Mouse (Mus musculus): Measurements from ENCODE around the gene Olfr1340. TPM values are rescaled to one million over a fixed set of nuclear protein-coding genes. Genes with fewer than 3 reads are reported as not detected.

Gene Olfr1340
- polyA plus RNA-seq (2011; ENCODE audit: insufficient read depth, insufficient read length, low read depth, missing spikeins): not detected in 2 replicates

GRCm38 (mm10) chr4:118719838-118720237 lies at the start of gene Olfr1340:
Gene Olfr1340, plus strand, starts transcription at chr4:118720138.
- no peak for TF ChIP-seq CTCF (IDR thresholded peaks at IDR 0.05; ENCODE audit: low read depth, low read length)
- TF ChIP-seq EP300 (IDR thresholded peaks at IDR 0.05; ENCODE audit: insufficient read depth, low read depth, low read length): no peak
- no peak for TF ChIP-seq POLR2A (IDR thresholded peaks at IDR 0.05; ENCODE audit: insufficient read depth, low read length)
- H3K4me3 ChIP-seq (ENCODE audit: low read depth, low read length): no peak within 1 kb of the TSS
- no peak within 1 kb of the TSS for H3K27ac ChIP-seq (ENCODE audit: insufficient read depth, low read length)
- H3K9ac ChIP-seq (ENCODE audit: low read depth, poor library complexity, severe bottlenecking): no peak within 1 kb of the TSS
- H3K36me3 ChIP-seq (ENCODE audit: control insufficient read depth, insufficient read depth, low read length, poor library complexity, severe bottlenecking): no peaks in the 10 kb centered on the region
- H3K4me1 ChIP-seq (ENCODE audit: control insufficient read depth, insufficient read depth, low read length): no peaks in the 10 kb centered on the region
- H3K27me3 ChIP-seq (ENCODE audit: control insufficient read depth, insufficient read depth, low read length, poor library complexity, severe bottlenecking): no peaks in the 10 kb centered on the region
- H3K9me3 ChIP-seq (replicated peaks; ENCODE audit: control insufficient read depth, insufficient read depth, low read length, poor library complexity, severe bottlenecking): no peaks in the 10 kb centered on the region

GRCm38 (mm10) chr4:118687086-118687485 lies 32.9 kb upstream of the Olfr1340 start:
- H3K9me3 ChIP-seq (replicated peaks; ENCODE audit: control insufficient read depth, insufficient read depth, low read length, poor library complexity, severe bottlenecking): no peaks in the 10 kb centered on the region
- peaks cover 6% of the 10 kb centered on the region for H3K4me1 ChIP-seq (ENCODE audit: control insufficient read depth, insufficient read depth, low read length)
- TF ChIP-seq CTCF (IDR thresholded peaks at IDR 0.05; ENCODE audit: low read depth, low read length) (no peak), POLR2A (IDR thresholded peaks at IDR 0.05; ENCODE audit: insufficient read depth, low read length) (no peak), EP300 (IDR thresholded peaks at IDR 0.05; ENCODE audit: insufficient read depth, low read depth, low read length) (no peak)
- no peaks in the 10 kb centered on the region for H3K27me3 ChIP-seq (ENCODE audit: control insufficient read depth, insufficient read depth, low read length, poor library complexity, severe bottlenecking)
- peak overlapping the region; percentile 75 for H3K27ac ChIP-seq (ENCODE audit: insufficient read depth, low read length)
- no peak overlapping the region for H3K9ac ChIP-seq (ENCODE audit: low read depth, poor library complexity, severe bottlenecking)
- H3K4me3 ChIP-seq (ENCODE audit: low read depth, low read length): no peak overlapping the region
- no peaks in the 10 kb centered on the region for H3K36me3 ChIP-seq (ENCODE audit: control insufficient read depth, insufficient read depth, low read length, poor library complexity, severe bottlenecking)

DNA sequence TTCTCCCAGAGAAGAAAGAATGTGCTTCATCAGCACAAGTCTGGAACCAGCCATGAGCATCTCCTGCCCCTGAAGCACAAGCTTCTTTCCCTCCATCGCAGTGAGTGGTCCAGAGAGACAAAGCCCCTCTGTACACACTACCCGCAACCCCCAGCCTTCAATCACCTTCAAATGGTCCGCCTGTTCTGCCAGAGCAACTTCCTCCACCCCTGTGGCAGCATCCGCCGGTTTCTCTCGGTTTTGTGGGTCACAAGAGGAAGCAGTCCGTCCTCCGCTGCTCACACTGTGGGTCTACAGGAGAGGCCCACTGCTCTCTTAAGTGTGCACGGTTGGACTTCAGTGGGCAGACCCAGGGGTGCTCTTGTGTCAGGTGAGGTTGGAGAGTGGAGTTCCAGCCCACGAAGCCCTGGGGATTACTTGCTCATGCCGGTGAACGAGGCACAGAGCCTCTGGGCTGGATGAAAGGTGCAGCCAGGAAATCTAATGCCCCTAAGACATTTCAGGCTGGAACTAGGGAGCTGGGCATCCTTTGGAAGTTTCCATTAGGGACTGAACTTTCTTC lies 27.4 kb upstream of the Olfr1340 start, which contains the start of gene Olfr1342:
Gene Olfr1342 (minus strand): TSS at position 345 of the 562 bp plus-strand sequence.
- Histone ChIP-seq H3K27me3 (ENCODE audit: control insufficient read depth, insufficient read depth, low read length, poor library complexity, severe bottlenecking) (no peaks in the 10 kb centered on the region), H3K27ac (ENCODE audit: insufficient read depth, low read length) (no peak within 1 kb of the TSS), H3K4me3 (ENCODE audit: low read depth, low read length) (no peak within 1 kb of the TSS), H3K36me3 (ENCODE audit: control insufficient read depth, insufficient read depth, low read length, poor library complexity, severe bottlenecking) (no peaks in the 10 kb centered on the region), H3K9ac (ENCODE audit: low read depth, poor library complexity, severe bottlenecking) (no peak within 1 kb of the TSS), H3K4me1 (ENCODE audit: control insufficient read depth, insufficient read depth, low read length) (peaks cover under 1% of the 10 kb centered on the region), H3K9me3 (replicated peaks; ENCODE audit: control insufficient read depth, insufficient read depth, low read length, poor library complexity, severe bottlenecking) (no peaks in the 10 kb centered on the region)
- TF ChIP-seq POLR2A (IDR thresholded peaks at IDR 0.05; ENCODE audit: insufficient read depth, low read length) (no peak), CTCF (IDR thresholded peaks at IDR 0.05; ENCODE audit: low read depth, low read length) (no peak), EP300 (IDR thresholded peaks at IDR 0.05; ENCODE audit: insufficient read depth, low read depth, low read length) (no peak)

- Histone ChIP-seq H3K27me3 (ENCODE audit: control insufficient read depth, insufficient read depth, low read length, poor library complexity, severe bottlenecking) (no peaks in the 10 kb centered on the region), H3K4me1 (ENCODE audit: control insufficient read depth, insufficient read depth, low read length) (no peaks in the 10 kb centered on the region), H3K36me3 (ENCODE audit: control insufficient read depth, insufficient read depth, low read length, poor library complexity, severe bottlenecking) (no peaks in the 10 kb centered on the region), H3K27ac (ENCODE audit: insufficient read depth, low read length) (no peak overlapping the region), H3K9me3 (replicated peaks; ENCODE audit: control insufficient read depth, insufficient read depth, low read length, poor library complexity, severe bottlenecking) (no peaks in the 10 kb centered on the region), H3K4me3 (ENCODE audit: low read depth, low read length) (no peak overlapping the region), H3K9ac (ENCODE audit: low read depth, poor library complexity, severe bottlenecking) (no peak overlapping the region)
- TF ChIP-seq EP300 (IDR thresholded peaks at IDR 0.05; ENCODE audit: insufficient read depth, low read depth, low read length) (no peak), POLR2A (IDR thresholded peaks at IDR 0.05; ENCODE audit: insufficient read depth, low read length) (no peak)
These were observed 26.1 kb upstream of the Olfr1340 start for GRCm38 (mm10) chr4:118693812-118694211.

GRCm38 (mm10) chr4:118703223-118703622 lies 16.7 kb upstream of the Olfr1340 start, which contains the start of gene Olfr1341:
Gene Olfr1341, plus strand, starts transcription at chr4:118703523.
- no peak within 1 kb of the TSS for H3K9ac ChIP-seq (ENCODE audit: low read depth, poor library complexity, severe bottlenecking)

GRCm38 (mm10) chr4:118708086-118708485 lies 11.9 kb upstream of the Olfr1340 start:
- H3K36me3 ChIP-seq (ENCODE audit: control insufficient read depth, insufficient read depth, low read length, poor library complexity, severe bottlenecking): no peaks in the 10 kb centered on the region
- no peaks in the 10 kb centered on the region for H3K4me1 ChIP-seq (ENCODE audit: control insufficient read depth, insufficient read depth, low read length)
- H3K4me3 ChIP-seq (ENCODE audit: low read depth, low read length): no peak overlapping the region
- TF ChIP-seq CTCF (IDR thresholded peaks at IDR 0.05; ENCODE audit: low read depth, low read length) (no peak), EP300 (IDR thresholded peaks at IDR 0.05; ENCODE audit: insufficient read depth, low read depth, low read length) (no peak), POLR2A (IDR thresholded peaks at IDR 0.05; ENCODE audit: insufficient read depth, low read length) (no peak)
- 0 out of 2 replicates have a peak, but pooled peaks cover 2% of the 10 kb centered on the region for H3K9me3 ChIP-seq (replicated peaks; ENCODE audit: control insufficient read depth, insufficient read depth, low read length, poor library complexity, severe bottlenecking)
- no peak overlapping the region for H3K9ac ChIP-seq (ENCODE audit: low read depth, poor library complexity, severe bottlenecking)
- no peaks in the 10 kb centered on the region for H3K27me3 ChIP-seq (ENCODE audit: control insufficient read depth, insufficient read depth, low read length, poor library complexity, severe bottlenecking)
- H3K27ac ChIP-seq (ENCODE audit: insufficient read depth, low read length): no peak overlapping the region

More at GRCm38 (mm10) chr4:118703223-118703622, 16.7 kb upstream of the Olfr1340 start, which contains the start of gene Olfr1341:
- Histone ChIP-seq H3K4me3 (ENCODE audit: low read depth, low read length) (no peak within 1 kb of the TSS), H3K4me1 (ENCODE audit: control insufficient read depth, insufficient read depth, low read length) (no peaks in the 10 kb centered on the region), H3K36me3 (ENCODE audit: control insufficient read depth, insufficient read depth, low read length, poor library complexity, severe bottlenecking) (no peaks in the 10 kb centered on the region), H3K27ac (ENCODE audit: insufficient read depth, low read length) (no peak within 1 kb of the TSS), H3K27me3 (ENCODE audit: control insufficient read depth, insufficient read depth, low read length, poor library complexity, severe bottlenecking) (no peaks in the 10 kb centered on the region), H3K9me3 (replicated peaks; ENCODE audit: control insufficient read depth, insufficient read depth, low read length, poor library complexity, severe bottlenecking) (no peaks in the 10 kb centered on the region)
- TF ChIP-seq EP300 (IDR thresholded peaks at IDR 0.05; ENCODE audit: insufficient read depth, low read depth, low read length) (no peak), CTCF (IDR thresholded peaks at IDR 0.05; ENCODE audit: low read depth, low read length) (no peak), POLR2A (IDR thresholded peaks at IDR 0.05; ENCODE audit: insufficient read depth, low read length) (no peak)

All from ES-Bruce4 (cell line).